Mouse (Mus musculus) heart, adult 10 weeks (tissue): Measurements from ENCODE around the gene Msl3. TPM values are rescaled to one million over a fixed set of nuclear protein-coding genes. Genes with fewer than 3 reads are reported as not detected.

Experiments used
- polyA plus RNA-seq: library from polyadenylated mRNA; stranded (reverse); fragments of 350-450 nt; fragmentation: Illumina TruSeq; extraction: RNeasy Lipid Tissue Mini Kit (QIAGEN cat#74804); gene quantifications from one replicate; pipeline ENCODE4 v1.2.3, GENCODE M21; 2014; ENCODE audit warnings: low read depth, low replicate concordance

Gene Msl3
- 46.2 TPM for polyA plus RNA-seq

DNA sequence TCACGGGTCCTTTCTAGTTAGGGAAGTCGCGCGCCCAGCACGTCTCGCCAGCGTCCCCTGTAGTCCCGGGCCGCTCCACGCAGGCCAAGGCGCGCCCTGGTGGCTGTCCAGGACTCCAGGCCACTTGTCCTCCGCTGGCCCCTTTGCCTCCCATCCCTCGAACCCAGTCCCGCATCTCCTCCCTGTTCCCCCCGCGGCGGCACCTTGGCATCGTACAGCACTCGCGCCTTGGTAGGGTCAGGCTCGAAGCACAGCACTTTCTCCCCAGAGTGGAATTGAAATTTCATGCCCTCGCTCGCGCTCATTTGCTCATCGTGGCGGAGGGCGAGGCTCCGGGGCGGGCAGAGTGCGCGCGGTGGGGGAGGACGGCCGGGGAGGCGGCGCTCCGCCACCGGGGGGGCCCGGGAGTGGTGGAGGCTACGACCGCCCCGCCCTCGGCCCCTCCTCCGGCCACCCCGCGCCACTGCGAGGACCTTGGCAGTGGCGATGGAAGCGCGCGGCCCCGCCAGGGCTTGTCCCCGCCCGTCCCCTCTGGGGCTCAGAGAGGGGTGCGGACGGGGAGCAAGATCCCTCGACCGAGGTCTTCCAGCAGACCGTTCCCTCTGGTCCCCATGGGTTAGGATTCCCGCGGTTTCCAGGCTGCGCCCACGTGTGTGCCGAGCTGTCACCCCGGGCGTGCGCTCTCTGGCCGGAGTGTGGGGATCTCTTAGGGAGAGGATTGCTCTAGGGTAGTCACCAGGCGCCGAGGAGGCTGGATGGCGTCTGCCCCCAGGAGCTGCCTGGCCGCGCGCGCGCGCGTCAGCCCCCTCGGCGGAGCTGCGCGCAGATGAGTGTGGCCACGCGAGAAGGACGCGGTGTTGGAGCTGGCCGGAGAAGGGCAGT lies at the start of gene Msl3:
Msl3 (minus strand) TSS at position 374 of the 882 bp plus-strand sequence.

Other genes with a start within 250 kb of the Msl3 start
- gene Frmpd4, start 96.7 kb downstream of the Msl3 start, polyA plus RNA-seq: not detected
- 3.4 TPM for gene Arhgap6, start 121.2 kb upstream of the Msl3 start, polyA plus RNA-seq